Mouse (Mus musculus) embryonic fibroblast, embryonic 13.5 days (primary cell): ENCODE measurements at regions not wholly inside any gene's neighbourhood (a gene's known extent, or its start where the extent isn't known, plus 50 kb on each side); places are given as distances from the start of the nearest gene placed in this dataset.

Experiments used
- H3K27ac ChIP-seq: 2 replicates; pipeline ENCODE4 v1.5.1; 2012; ENCODE audit warnings: low read length, control low read depth, inconsistent platforms; ENCODE audit not compliant: insufficient read depth
- H3K4me1 ChIP-seq: 2 replicates; pipeline ENCODE4 v1.6.1; 2011; ENCODE audit warnings: low read length; ENCODE audit not compliant: control insufficient read depth, insufficient read depth
- H3K4me3 ChIP-seq: 2 replicates; pipeline ENCODE4 v1.5.1; 2011; ENCODE audit warnings: mild to moderate bottlenecking, control low read depth, low read length; ENCODE audit not compliant: insufficient read depth
- CTCF ChIP-seq: IDR thresholded peaks from 2 replicates; pipeline ENCODE4 v1.5.1; 2011; ENCODE audit warnings: mild to moderate bottlenecking, control low read depth, low read length, moderate library complexity, borderline replicate concordance; ENCODE audit not compliant: insufficient read depth
- POLR2A ChIP-seq: IDR thresholded peaks from 2 replicates; pipeline ENCODE4 v1.6.1; 2011; ENCODE audit warnings: low read depth, mild to moderate bottlenecking, control low read depth, low read length, moderate library complexity

GRCm38 (mm10) chr14:48942882-48943281 lies 123.0 kb upstream of the Ap5m1 start:
- TF ChIP-seq CTCF, result no peak
- TF ChIP-seq POLR2A, result no peak
- H3K4me1 ChIP-seq, result no peaks in the 10 kb centered on the region
- no peak overlapping the region for H3K27ac ChIP-seq
- H3K4me3 ChIP-seq, result no peak overlapping the region

GRCm38 (mm10) chr14:48930886-48931285 lies 135.0 kb upstream of the Ap5m1 start:
- TF ChIP-seq CTCF, result no peak
- TF ChIP-seq POLR2A, result no peak
- Histone ChIP-seq H3K4me3 (no peak overlapping the region), H3K27ac (no peak overlapping the region), H3K4me1 (no peaks in the 10 kb centered on the region)

- Histone ChIP-seq H3K4me1 (no peaks in the 10 kb centered on the region), H3K4me3 (no peak overlapping the region), H3K27ac (no peak overlapping the region)
- no peak for TF ChIP-seq CTCF
- TF ChIP-seq POLR2A, result no peak
These were observed 140.0 kb upstream of the Ap5m1 start for GRCm38 (mm10) chr14:48925870-48926269.

GRCm38 (mm10) chr14:48909420-48909819 lies 156.5 kb upstream of the Ap5m1 start:
- H3K27ac ChIP-seq, result no peak overlapping the region
- TF ChIP-seq POLR2A (no peak), CTCF (no peak)
- no peaks in the 10 kb centered on the region for H3K4me1 ChIP-seq
- no peak overlapping the region for H3K4me3 ChIP-seq

GRCm38 (mm10) chr14:48907991-48908698 lies 157.8 kb upstream of the Ap5m1 start:
- Histone ChIP-seq H3K27ac (no peak overlapping the region), H3K4me1 (no peaks in the 10 kb centered on the region), H3K4me3 (no peak overlapping the region)
- no peak for TF ChIP-seq POLR2A
- TF ChIP-seq CTCF, result no peak

- TF ChIP-seq CTCF (no peak), POLR2A (no peak)
- Histone ChIP-seq H3K4me3 (no peak overlapping the region), H3K4me1 (no peaks in the 10 kb centered on the region), H3K27ac (no peak overlapping the region)
These were observed 158.4 kb upstream of the Ap5m1 start for GRCm38 (mm10) chr14:48907403-48907973.

- no peaks in the 10 kb centered on the region for H3K4me1 ChIP-seq
- no peak overlapping the region for H3K27ac ChIP-seq
- no peak for TF ChIP-seq POLR2A
- no peak for TF ChIP-seq CTCF
- H3K4me3 ChIP-seq, result no peak overlapping the region
These were observed 158.9 kb upstream of the Ap5m1 start for GRCm38 (mm10) chr14:48906956-48907355.

- H3K4me3 ChIP-seq, result no peak overlapping the region
- H3K27ac ChIP-seq, result no peak overlapping the region
- no peaks in the 10 kb centered on the region for H3K4me1 ChIP-seq
- TF ChIP-seq POLR2A, result no peak
- TF ChIP-seq CTCF, result no peak
These were observed 161.3 kb upstream of the Ap5m1 start for GRCm38 (mm10) chr14:48904576-48904975.

GRCm38 (mm10) chr14:48903526-48903925 lies 162.4 kb upstream of the Ap5m1 start:
- Histone ChIP-seq H3K27ac (no peak overlapping the region), H3K4me1 (no peaks in the 10 kb centered on the region), H3K4me3 (no peak overlapping the region)
- TF ChIP-seq POLR2A, result no peak
- no peak for TF ChIP-seq CTCF

- Histone ChIP-seq H3K27ac (no peak overlapping the region), H3K4me3 (no peak overlapping the region), H3K4me1 (peaks cover 3% of the 10 kb centered on the region; the same call in 1 of the 2 replicates)
- TF ChIP-seq CTCF (no peak), POLR2A (no peak)
These were observed 165.7 kb upstream of the Ap5m1 start for GRCm38 (mm10) chr14:48900201-48900600.
